7 mouse cellular contexts compared by ENCODE assay signal in genomic region chr15:41163643-41164358, GRCm38 (mm10).
DNase-seq lines count a peak whose midpoint lies in the region; ATAC-seq and TF ChIP-seq lines count a peak whose summit lies in the region.

No protein-coding gene starts in this region.

- 0 out of 2 replicates have a peak, but pooled peaks have one; percentile 17 for TF ChIP-seq CTCF in cortical plate, adult 2 months (IDR thresholded peaks at IDR 0.05; ENCODE audit: extremely low read depth, insufficient read depth, low read length)

- TF ChIP-seq POLR2A in cortical plate, adult 2 months (IDR thresholded peaks at IDR 0.05; ENCODE audit: extremely low read depth, insufficient read depth, low read length), result no peak
- TF ChIP-seq POLR2A in myocyte (IDR thresholded peaks at IDR 0.05; ENCODE audit: insufficient read length, low read depth), result no peak

- H3K27me3 ChIP-seq in heart, embryonic 14.5 days (ENCODE audit: control insufficient read depth, insufficient read depth, low read length), result no peaks in the 10 kb centered on the region
- H3K27me3 ChIP-seq in limb, embryonic 13.5 days, result no peaks in the 10 kb centered on the region
- no peaks in the 10 kb centered on the region for H3K27me3 ChIP-seq in myocyte (ENCODE audit: control insufficient read depth, insufficient read depth, insufficient read length)

- peak overlapping the region; percentile 66 for H3K4me2 ChIP-seq in heart, embryonic 14.5 days (ENCODE audit: low read length)
- peak overlapping the region; percentile 56 for H3K4me2 ChIP-seq in limb, embryonic 13.5 days (replicated peaks)
- peak overlapping the region; percentile 74 for H3K4me2 ChIP-seq in myocyte (ENCODE audit: low read depth)

- H3K27ac ChIP-seq in cortical plate, adult 2 months (ENCODE audit: insufficient read depth, low read length), result no peak overlapping the region
- no peak overlapping the region; a peak in 1 of 4 replicates for H3K27ac ChIP-seq in heart, embryonic 14.5 days (replicated peaks in 1 of 2; ENCODE audit: control insufficient read depth in 1 of 2, insufficient read depth in 1 of 2, low read depth in 2 of 2, low read length in 2 of 2)
- H3K27ac ChIP-seq in limb, embryonic 13.5 days, result no peak overlapping the region

- no peak overlapping the region for H3ac ChIP-seq in myocyte (ENCODE audit: control insufficient read depth, insufficient read length)

- 12% methylated on average over 8 of the region's 8 CpGs for WGBS in heart, embryonic 14.5 days
- 15% methylated on average over 8 of the region's 8 CpGs for WGBS in limb, embryonic 13.5 days

- 0 out of 2 replicates have a peak, but pooled peaks cover 1% of the 10 kb centered on the region for H3K4me1 ChIP-seq in cortical plate, adult 2 months (ENCODE audit: control insufficient read depth, insufficient read depth, low read length)
- H3K4me1 ChIP-seq in heart, embryonic 14.5 days (ENCODE audit: control insufficient read depth in 2 of 2, insufficient read depth in 2 of 2, low read length in 2 of 2), result peaks cover 0 to 3% of the 10 kb centered on the region in 2 experiments; a peak in 2 of 4 replicates
- 0 out of 2 replicates have a peak, but pooled peaks cover 5% of the 10 kb centered on the region for H3K4me1 ChIP-seq in limb, embryonic 13.5 days

- peak overlapping the region; percentile 56 for H3K9ac ChIP-seq in heart, embryonic 14.5 days (ENCODE audit: low read length)
- no peak overlapping the region; the same call in 1 of the 2 replicates for H3K9ac ChIP-seq in limb, embryonic 13.5 days

- no peak overlapping the region for H3K4me3 ChIP-seq in cortical plate, adult 2 months (ENCODE audit: insufficient read depth, low read length)
- peak overlapping the region; percentile 34 to 36 for H3K4me3 ChIP-seq in heart, embryonic 14.5 days (ENCODE audit: control insufficient read depth in 1 of 2, insufficient read depth in 1 of 2, low read depth in 1 of 2, low read length in 2 of 2)
- peak overlapping the region; percentile 37 for H3K4me3 ChIP-seq in limb, embryonic 13.5 days
- H3K4me3 ChIP-seq in myocyte, result no peak overlapping the region

- peak; percentile 84 for ATAC-seq in CD4-positive, CD25-positive, alpha-beta regulatory T cell, adult 4 months
- ATAC-seq in heart, embryonic 14.5 days (ENCODE audit: insufficient number of reproducible peaks, insufficient read depth, low FRiP score, low read depth), result no peak
- peak; percentile 51; the same call in 1 of the 2 replicates for ATAC-seq in limb, embryonic 13.5 days (ENCODE audit: low FRiP score, low read depth)

- DNase-seq in 3T3-L1 (ENCODE audit: low read depth, low spot score), result peak; percentile 87
- no peak for DNase-seq in layer of hippocampus, adult 11-12 months (ENCODE audit: low spot score)

- no peaks in the 10 kb centered on the region for H3K36me3 ChIP-seq in heart, embryonic 14.5 days (ENCODE audit: control insufficient read depth, insufficient read depth, low read length)
- H3K36me3 ChIP-seq in limb, embryonic 13.5 days, result no peaks in the 10 kb centered on the region
- no peaks in the 10 kb centered on the region for H3K36me3 ChIP-seq in myocyte (ENCODE audit: control insufficient read depth, insufficient read depth)

- H3K79me2 ChIP-seq in myocyte (ENCODE audit: control insufficient read depth, insufficient read depth), result no peaks in the 10 kb centered on the region

- no peaks in the 10 kb centered on the region for H3K9me3 ChIP-seq in heart, embryonic 14.5 days (ENCODE audit: control insufficient read depth, low read length)
- H3K9me3 ChIP-seq in limb, embryonic 13.5 days, result no peaks in the 10 kb centered on the region

TF ChIP-seq in myocyte, 11 proteins besides CTCF, POLR2A, EP300 and RAD21:
- TF ChIP-seq CEBPB (IDR thresholded peaks at IDR 0.05; ENCODE audit: insufficient read depth, poor library complexity, severe bottlenecking) (no peak), MYOG (IDR thresholded peaks at IDR 0.05; ENCODE audit: control insufficient read depth in 1 of 3, insufficient read depth in 1 of 3, insufficient read length in 2 of 3, low read depth in 2 of 3) (no peak), USF1 (IDR thresholded peaks at IDR 0.05; ENCODE audit: low read depth) (no peak), MYOD1 (IDR thresholded peaks at IDR 0.05; ENCODE audit: control insufficient read depth in 1 of 3, insufficient read length in 2 of 3, low read depth in 2 of 3) (no peak), REST (IDR thresholded peaks at IDR 0.05; ENCODE audit: insufficient read depth, insufficient read length) (no peak), TCF12 (IDR thresholded peaks at IDR 0.05; ENCODE audit: insufficient read depth, poor library complexity, severe bottlenecking) (no peak), POLR2AphosphoS2 (IDR thresholded peaks at IDR 0.05; ENCODE audit: insufficient read length, low read depth) (no peak), TCF3 (IDR thresholded peaks at IDR 0.05; ENCODE audit: insufficient read length, low read depth) (no peak), SRF (IDR thresholded peaks at IDR 0.05; ENCODE audit: control insufficient read depth, insufficient read length, low read depth) (no peak), MAX (IDR thresholded peaks at IDR 0.05; ENCODE audit: low read depth) (no peak), E2F4 (IDR thresholded peaks at IDR 0.05; ENCODE audit: insufficient read depth) (no peak)

Comparison
In these comparisons a context has a peak if more than half of its experiments do, and no peak if none do; other contexts are left out.
1. H3K4me3 ChIP-seq: peak in heart, embryonic 14.5 days (2 of 2) and limb, embryonic 13.5 days (single experiment); none in cortical plate, adult 2 months (single experiment) and myocyte (single experiment).
2. Peak in every context shown above with its lines, with median percentiles within 50 percentile points of each other: H3K4me2 ChIP-seq.